Mouse (Mus musculus) CH12.LX (cell line): ENCODE measurements around the gene Ccdc115. TPM values are rescaled to one million over a fixed set of nuclear protein-coding genes. Genes with fewer than 3 reads are reported as not detected.

Source experiments
- DNase-seq: peaks from one replicate; pipeline ENCODE4 v3.0.0-alpha.2; 2013; ENCODE audit errors: extremely low read depth
- H3K27ac ChIP-seq: 2 replicates; pipeline ENCODE4 v1.5.1; 2012; ENCODE audit warnings: low read depth, mild to moderate bottlenecking, control low read depth, moderate library complexity; ENCODE audit not compliant: insufficient read depth
- H3K27me3 ChIP-seq: replicated peaks from 2 replicates; pipeline ENCODE3; 2012; ENCODE audit warnings: inconsistent platforms
- H3K36me3 ChIP-seq, 2 experiments: replicated peaks in 1 of 2; 2 replicates each; pipeline versions ENCODE3 to v1.6.1; 2012; ENCODE audit warnings: inconsistent platforms in 1 of 2, low read length in 1 of 2, mild to moderate bottlenecking in 1 of 2, mixed read lengths in 1 of 2, moderate library complexity in 1 of 2; ENCODE audit not compliant: control insufficient read depth in 1 of 2, insufficient read depth in 1 of 2
- H3K4me1 ChIP-seq, 2 experiments: 2 replicates each; pipeline ENCODE4 v1.6.1; 2012; ENCODE audit warnings: inconsistent platforms in 1 of 2, moderate library complexity in 1 of 2; ENCODE audit not compliant: insufficient read depth in 2 of 2, control insufficient read depth in 1 of 2
- H3K4me2 ChIP-seq: 2 replicates; pipeline ENCODE4 v1.6.1; 2012; ENCODE audit warnings: low read depth, mild to moderate bottlenecking, control low read depth; ENCODE audit not compliant: poor library complexity, insufficient read depth, severe bottlenecking
- H3K4me3 ChIP-seq, 3 experiments: fragments of 150-350 bp in 1 of 3; sonication (generic) in 1 of 3; replicated peaks in 1 of 3; 2 replicates each; pipeline versions ENCODE3 to v1.5.1; 2011 to 2012; ENCODE audit warnings: low read depth in 2 of 3, low read length in 2 of 3, mild to moderate bottlenecking in 2 of 3, moderate library complexity in 2 of 3, control low read depth in 1 of 3, improper control_type of control experiment in 1 of 3, inconsistent platforms in 1 of 3, mixed read lengths in 1 of 3; ENCODE audit not compliant: poor library complexity in 1 of 3
- H3K79me2 ChIP-seq: replicated peaks from 2 replicates; pipeline ENCODE4 v1.6.1; 2012; ENCODE audit warnings: mild to moderate bottlenecking, moderate library complexity; ENCODE audit not compliant: control insufficient read depth, poor library complexity, insufficient read depth, severe bottlenecking; ENCODE audit errors: extremely low read depth
- H3K9ac ChIP-seq: 2 replicates; pipeline ENCODE4 v1.6.1; 2012; ENCODE audit warnings: low read depth, mild to moderate bottlenecking, control low read depth, moderate library complexity; ENCODE audit not compliant: insufficient read depth
- H3K9me3 ChIP-seq: replicated peaks from 2 replicates; pipeline ENCODE3; 2012; ENCODE audit warnings: low read length, inconsistent platforms, mixed read lengths
- CHD1 ChIP-seq: IDR thresholded peaks from 2 replicates; pipeline ENCODE4 v1.6.1; 2012; ENCODE audit warnings: low read depth, low read length, improper control_type of control experiment, inconsistent platforms
- CHD2 ChIP-seq: IDR thresholded peaks from 2 replicates; pipeline ENCODE4 v1.6.1; 2011; ENCODE audit warnings: low read length, improper control_type of control experiment
- CTCF ChIP-seq, 2 experiments: IDR thresholded peaks in 1 of 2; conservative IDR thresholded peaks in 1 of 2; 2 replicates each; pipeline ENCODE4 v1.5.1; 2011 to 2012; ENCODE audit warnings: low read depth in 2 of 2, low read length in 2 of 2, improper control_type of control experiment in 1 of 2, inconsistent platforms in 1 of 2, mild to moderate bottlenecking in 1 of 2, moderate library complexity in 1 of 2
- E2F4 ChIP-seq: IDR thresholded peaks from 2 replicates; pipeline ENCODE4 v1.6.1; 2011; ENCODE audit warnings: low read depth, low read length, improper control_type of control experiment; ENCODE audit not compliant: insufficient replicate concordance
- EP300 ChIP-seq: IDR thresholded peaks from 2 replicates; pipeline ENCODE4 v1.6.1; 2011; ENCODE audit warnings: low read length, improper control_type of control experiment
- IRF4 ChIP-seq: IDR thresholded peaks from 2 replicates; pipeline ENCODE4 v1.6.1; 2014; ENCODE audit warnings: low read depth, mild to moderate bottlenecking, inconsistent platforms, low read length, improper control_type of control experiment
- JUN ChIP-seq: IDR thresholded peaks from 2 replicates; pipeline ENCODE4 v1.6.1; 2011; ENCODE audit warnings: low read depth, mild to moderate bottlenecking, low read length, improper control_type of control experiment, moderate library complexity; ENCODE audit not compliant: insufficient read depth
- MAX ChIP-seq: IDR thresholded peaks from 2 replicates; pipeline ENCODE4 v1.6.1; 2011; ENCODE audit warnings: low read length, improper control_type of control experiment
- MAZ ChIP-seq: IDR thresholded peaks from 2 replicates; pipeline ENCODE4 v1.6.1; 2012; ENCODE audit warnings: low read depth, mild to moderate bottlenecking, inconsistent platforms, low read length, improper control_type of control experiment, moderate library complexity
- MEF2A ChIP-seq: IDR thresholded peaks from 2 replicates; pipeline ENCODE4 v1.6.1; 2014; ENCODE audit warnings: low read depth, mild to moderate bottlenecking, inconsistent platforms, low read length, improper control_type of control experiment, borderline replicate concordance
- MXI1 ChIP-seq: IDR thresholded peaks from 2 replicates; pipeline ENCODE4 v1.6.1; 2011; ENCODE audit warnings: mild to moderate bottlenecking, low read depth, low read length, improper control_type of control experiment
- MYC ChIP-seq: IDR thresholded peaks from 2 replicates; pipeline ENCODE4 v1.6.1; 2011; ENCODE audit warnings: low read depth, mild to moderate bottlenecking, improper control_type of control experiment, low read length
- NELFE ChIP-seq: IDR thresholded peaks from 2 replicates; pipeline ENCODE4 v1.6.1; 2011; ENCODE audit warnings: low read depth, low read length, improper control_type of control experiment
- PAX5 ChIP-seq: IDR thresholded peaks from 2 replicates; pipeline ENCODE4 v1.6.1; 2012; ENCODE audit warnings: low read length, inconsistent platforms, mixed read lengths
- POLR2AphosphoS2 ChIP-seq: IDR thresholded peaks from 2 replicates; pipeline ENCODE4 v1.6.1; 2011; ENCODE audit warnings: low read depth, low read length, improper control_type of control experiment
- RAD21 ChIP-seq: IDR thresholded peaks from 2 replicates; pipeline ENCODE4 v1.6.1; 2011; ENCODE audit warnings: low read depth, mild to moderate bottlenecking, low read length, improper control_type of control experiment, moderate library complexity
- SMC3 ChIP-seq: IDR thresholded peaks from 2 replicates; pipeline ENCODE4 v1.6.1; 2011; ENCODE audit warnings: low read depth, low read length, improper control_type of control experiment
- TBP ChIP-seq: conservative IDR thresholded peaks from 2 replicates; pipeline ENCODE4 v1.6.1; 2011; ENCODE audit warnings: low read depth, low read length, improper control_type of control experiment
- UBTF ChIP-seq: IDR thresholded peaks from 2 replicates; pipeline ENCODE4 v1.6.1; 2012; ENCODE audit warnings: low read depth, mild to moderate bottlenecking, inconsistent platforms, low read length, improper control_type of control experiment, moderate library complexity
- ZC3H11A ChIP-seq: IDR thresholded peaks from 2 replicates; pipeline ENCODE4 v1.6.1; 2012; ENCODE audit warnings: low read depth, mild to moderate bottlenecking, inconsistent platforms, low read length, improper control_type of control experiment
- ZKSCAN1 ChIP-seq: IDR thresholded peaks from 2 replicates; pipeline ENCODE4 v1.6.1; 2012; ENCODE audit warnings: low read depth, inconsistent platforms, low read length, improper control_type of control experiment, borderline replicate concordance
- ZMIZ1 ChIP-seq: IDR thresholded peaks from 2 replicates; pipeline ENCODE4 v1.6.1; 2012; ENCODE audit warnings: low read depth, mild to moderate bottlenecking, inconsistent platforms, low read length, improper control_type of control experiment
- ZNF384 ChIP-seq: IDR thresholded peaks from 2 replicates; pipeline ENCODE4 v1.6.1; 2012; ENCODE audit warnings: low read depth, low read length, improper control_type of control experiment, inconsistent platforms
- dilution Hi-C: fragments of 300-500 bp; cut with MboI; formaldehyde crosslinking; loops from 2 replicates; pipeline ENCODE4 v1.14.3; 2020; ENCODE audit warnings: low sequenced_read_pairs; ENCODE audit not compliant: extremely low pct_unique_long_range_greater_than_20kb, extremely low pct_ligation_motif_present
- in situ Hi-C: fragments of 300-500 bp; cut with MboI; formaldehyde crosslinking; loops from 3 replicates; pipeline ENCODE4 v1.14.3; 2019; ENCODE audit warnings: low sequenced_read_pairs, low pct_ligation_motif_present, low pct_unique_long_range_greater_than_20kb, mixed read lengths
- polyA plus RNA-seq: library from polyadenylated mRNA; unstranded; fragments of >175 nt; gene quantifications from 2 replicates; pipeline ENCODE4 v1.2.1, GENCODE M21; 2012; ENCODE audit warnings: low read depth; ENCODE audit not compliant: insufficient read length
- total RNA-seq, 2 experiments: library from RNA; depleted of rRNA; stranded (reverse); fragments of 300-350 nt in 1 of 2; fragments of >200 nt in 1 of 2; gene quantifications; 2 replicates each; pipeline ENCODE4 v1.2.3; 2012 to 2014

Gene Ccdc115
- total and polyA plus RNA-seq, 3 experiments, result 66.5 to 98.8 (median 96.3) TPM

- dilution Hi-C loops, result no loop called here
- H3K4me3 ChIP-seq, result no peak overlapping the region
- no peaks in the 10 kb centered on the region for H3K27me3 ChIP-seq
- peaks cover 17 to 66% of the 10 kb centered on the region in 2 experiments for H3K4me1 ChIP-seq
- H3K27ac ChIP-seq, result no peak overlapping the region
- DNase-seq, result no peak
- H3K79me2 ChIP-seq, result peaks cover 9% of the 10 kb centered on the region
- TF ChIP-seq ZKSCAN1 (no peak), RAD21 (no peak), JUN (no peak), TBP (no peak), PAX5 (no peak), MXI1 (no peak), MEF2A (no peak), IRF4 (no peak), MYC (no peak), CHD2 (no peak), MAX (no peak), POLR2AphosphoS2 (no peak), E2F4 (no peak), EP300 (no peak), ZNF384 (no peak), SMC3 (no peak), UBTF (no peak), NELFE (no peak), ZMIZ1 (no peak), ZC3H11A (no peak)
- TF ChIP-seq, all 38 proteins: peak for 0
- Histone ChIP-seq H3K9ac (no peak overlapping the region), H3K4me2 (no peak overlapping the region), H3K9me3 (no peaks in the 10 kb centered on the region), H3K36me3 (peaks cover 0 to 23% of the 10 kb centered on the region in 2 experiments)
- in situ Hi-C loops, result no loop called here
These were observed 30.3 kb upstream of the Ccdc115 start for GRCm38 (mm10) chr1:34469801-34470200.

GRCm38 (mm10) chr1:34468500-34468899 is 29.0 kb upstream of the Ccdc115 start:
- Histone ChIP-seq H3K9ac (no peak overlapping the region), H3K4me2 (no peak overlapping the region), H3K27me3 (no peaks in the 10 kb centered on the region), H3K27ac (no peak overlapping the region), H3K36me3 (peaks cover 0 to 15% of the 10 kb centered on the region in 2 experiments), H3K9me3 (no peaks in the 10 kb centered on the region), H3K4me1 (peaks cover 25 to 66% of the 10 kb centered on the region in 2 experiments), H3K79me2 (peaks cover 4% of the 10 kb centered on the region; the same call in 1 of the 2 replicates), H3K4me3 (no peak overlapping the region)
- TF ChIP-seq MAZ, result no peak
- TF ChIP-seq CTCF (conservative IDR thresholded peaks at IDR 0.05 in 1 of 2, IDR thresholded peaks at IDR 0.05 in 1 of 2; ENCODE audit: low read depth in 2 of 2, low read length in 2 of 2), result no peak
- no peak for TF ChIP-seq CHD1
- dilution Hi-C loops (no loop called here), in situ Hi-C loops (no loop called here)
- DNase-seq, result no peak
